Mouse (Mus musculus) spleen, adult 18-20 months (tissue): ENCODE results near the gene Psma6.
"Not testable (repeated sequence)": the region's sequence is repeated elsewhere in the genome, so short reads cannot be mapped to it uniquely, and the experiment has no call there.

ENCODE experiments used
- DNase-seq, 2 experiments: peaks; one replicate each; pipeline ENCODE4 v3.0.0; 2022; ENCODE audit warnings: mixed read lengths in 2 of 2

Gene Psma6

DNA sequence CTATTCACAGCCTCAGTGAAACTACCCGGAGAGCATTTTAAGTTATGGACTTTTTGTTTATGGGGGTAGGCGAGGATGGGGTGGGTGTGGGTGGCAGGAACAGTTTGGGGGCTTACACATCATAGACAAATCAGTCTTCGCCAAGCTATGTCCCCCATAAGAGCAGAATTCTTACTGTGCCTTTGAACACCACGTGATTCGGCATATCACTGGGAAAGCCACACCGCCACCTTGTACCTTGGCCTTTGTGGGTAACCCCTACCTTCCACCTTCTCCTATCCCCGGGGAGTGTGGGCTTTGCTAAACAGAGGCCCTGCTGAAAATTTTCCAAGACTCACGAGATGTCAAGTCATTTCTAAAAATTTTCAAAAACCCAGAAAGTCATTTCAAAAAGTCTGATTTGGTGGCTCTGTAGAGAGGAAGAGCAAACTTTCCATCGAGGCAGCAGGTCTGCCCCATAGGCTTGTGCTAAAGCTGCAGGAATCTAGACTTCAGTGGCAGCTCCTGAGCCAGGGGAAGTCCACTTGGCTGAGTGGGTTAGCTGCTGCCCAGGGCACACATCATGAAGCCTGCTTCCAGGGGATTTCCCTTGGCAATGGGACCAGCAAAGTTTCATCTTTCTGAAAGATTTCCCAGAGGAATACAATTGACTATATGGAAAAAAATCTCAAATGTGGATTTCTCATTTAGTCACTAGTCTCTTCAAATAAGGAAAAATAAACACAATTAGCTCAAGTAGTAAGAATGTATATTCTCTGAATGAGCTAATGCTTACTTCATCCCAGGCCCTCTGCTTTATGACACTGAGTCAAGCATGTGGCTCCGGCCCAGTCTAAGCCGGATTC, 8.9 kb downstream of the Psma6 start:
- no peak for DNase-seq

- DNase-seq = not testable (repeated sequence)
These were observed 11.6 kb downstream of the Psma6 start for GRCm38 (mm10) chr12:55395601-55396000.

DNA sequence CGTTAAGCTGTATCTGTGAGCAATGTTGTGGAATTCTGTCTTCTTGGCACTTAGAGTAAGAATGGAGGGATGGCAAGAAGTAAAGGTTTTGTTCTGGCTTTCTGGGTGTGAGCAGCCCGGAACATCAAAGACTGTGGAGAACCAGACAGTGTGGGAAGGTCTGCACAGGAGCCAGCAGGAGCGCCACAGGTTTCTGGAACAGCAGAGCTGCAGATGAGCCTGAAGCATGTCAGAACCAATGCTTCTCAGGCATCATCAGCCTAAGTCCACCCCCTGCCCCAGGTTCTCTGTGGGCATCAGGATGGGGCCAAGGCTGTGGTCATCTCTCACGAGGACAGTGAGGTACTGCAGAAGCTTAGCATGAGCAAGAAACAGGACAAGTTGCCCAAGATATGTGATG, 12.5 kb downstream of the Psma6 start:
- DNase-seq = no peak

- DNase-seq = no peak
These were observed 13.7 kb downstream of the Psma6 start for GRCm38 (mm10) chr12:55397544-55398239.

GRCm38 (mm10) chr12:55398240-55399127, 14.5 kb downstream of the Psma6 start:
- DNase-seq = peak; percentile 82 to 88

GRCm38 (mm10) chr12:55399128-55399677, 15.2 kb downstream of the Psma6 start:
- DNase-seq = no peak

GRCm38 (mm10) chr12:55407888-55408287, 23.9 kb downstream of the Psma6 start:
- DNase-seq = no peak

GRCm38 (mm10) chr12:55415255-55415654, 31.2 kb downstream of the Psma6 start:
- DNase-seq = no peak

GRCm38 (mm10) chr12:55415762-55416161, 31.7 kb downstream of the Psma6 start:
- DNase-seq = no peak

DNA sequence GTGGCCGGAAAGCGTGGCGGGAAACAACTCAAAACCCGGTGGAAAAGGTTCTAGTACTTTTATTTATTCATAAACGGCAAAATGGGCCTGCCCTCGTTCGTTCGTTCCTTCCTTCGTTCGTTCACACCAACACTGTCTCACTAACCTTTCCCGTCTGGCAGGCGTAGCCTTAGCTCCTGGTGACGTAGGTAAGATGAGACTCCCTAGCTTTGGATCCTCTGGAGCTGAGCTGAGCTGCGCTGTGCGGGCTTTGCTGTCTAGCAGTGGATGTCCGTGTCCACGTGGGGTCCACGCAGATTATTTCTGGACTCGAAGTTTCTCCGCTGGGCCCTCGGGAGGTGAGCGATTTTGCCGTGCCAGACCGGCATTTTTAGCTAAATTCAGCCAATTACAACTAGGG, 36.2 kb downstream of the Psma6 start:
- DNase-seq = no peak

- no peak for DNase-seq
These were observed 38.0 kb downstream of the Psma6 start for GRCm38 (mm10) chr12:55422057-55422456.

- no peak for DNase-seq
These were observed 42.3 kb downstream of the Psma6 start for GRCm38 (mm10) chr12:55426300-55426699.

- no peak for DNase-seq
These were observed 45.2 kb downstream of the Psma6 start for GRCm38 (mm10) chr12:55429201-55429600.

DNA sequence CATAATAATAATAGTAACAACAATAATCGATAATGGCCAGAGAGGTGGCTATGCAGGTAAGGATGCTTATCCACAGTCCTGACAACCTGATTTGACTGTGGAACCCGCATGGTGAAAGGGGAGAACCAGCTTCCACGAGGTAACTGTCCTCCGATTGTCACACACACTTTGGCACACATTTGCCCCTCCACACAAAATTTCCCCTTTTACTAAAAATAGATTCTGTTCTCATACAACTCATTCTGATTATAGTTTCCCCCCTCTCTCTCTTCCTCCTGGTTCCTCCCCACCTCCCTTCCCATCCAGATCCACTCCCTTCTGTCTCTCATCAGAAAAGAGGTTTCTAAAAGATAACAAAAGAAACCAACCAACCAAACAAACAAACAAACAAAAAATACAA, 45.9 kb downstream of the Psma6 start:
- no peak for DNase-seq

DNA sequence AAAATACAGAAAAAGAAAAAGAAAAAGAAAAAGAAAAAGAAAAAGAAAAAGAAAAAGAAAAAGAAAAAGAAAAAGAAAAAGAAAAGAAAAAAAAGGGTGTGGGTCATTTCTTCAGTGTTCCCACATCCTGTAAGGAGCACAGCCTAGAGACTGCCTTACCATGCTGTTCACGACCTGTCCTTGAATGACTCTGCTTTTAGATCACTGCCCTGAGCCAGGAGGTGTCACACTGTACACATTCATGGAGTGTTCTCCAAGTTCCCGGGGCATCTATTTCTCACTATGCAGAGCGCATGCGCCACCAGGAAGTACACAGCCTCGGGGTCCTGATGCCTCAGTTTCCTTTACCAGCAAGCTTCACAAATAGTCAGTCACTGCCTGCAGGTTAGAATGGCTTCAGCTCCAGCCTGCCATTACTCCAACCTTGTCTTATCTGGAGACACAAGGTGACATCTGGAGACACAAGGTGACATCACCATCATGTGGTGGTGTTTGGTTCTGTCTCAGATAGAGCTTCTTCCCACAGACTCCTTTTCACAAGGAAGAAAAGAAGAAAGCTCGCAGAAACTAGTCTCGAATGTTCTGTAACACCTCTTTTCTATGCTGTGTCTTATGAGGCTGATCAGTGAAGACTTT, 48.4 kb downstream of the Psma6 start:
- DNase-seq = no peak

- DNase-seq = no peak
These were observed 48.9 kb downstream of the Psma6 start for GRCm38 (mm10) chr12:55432920-55433284.

DNA sequence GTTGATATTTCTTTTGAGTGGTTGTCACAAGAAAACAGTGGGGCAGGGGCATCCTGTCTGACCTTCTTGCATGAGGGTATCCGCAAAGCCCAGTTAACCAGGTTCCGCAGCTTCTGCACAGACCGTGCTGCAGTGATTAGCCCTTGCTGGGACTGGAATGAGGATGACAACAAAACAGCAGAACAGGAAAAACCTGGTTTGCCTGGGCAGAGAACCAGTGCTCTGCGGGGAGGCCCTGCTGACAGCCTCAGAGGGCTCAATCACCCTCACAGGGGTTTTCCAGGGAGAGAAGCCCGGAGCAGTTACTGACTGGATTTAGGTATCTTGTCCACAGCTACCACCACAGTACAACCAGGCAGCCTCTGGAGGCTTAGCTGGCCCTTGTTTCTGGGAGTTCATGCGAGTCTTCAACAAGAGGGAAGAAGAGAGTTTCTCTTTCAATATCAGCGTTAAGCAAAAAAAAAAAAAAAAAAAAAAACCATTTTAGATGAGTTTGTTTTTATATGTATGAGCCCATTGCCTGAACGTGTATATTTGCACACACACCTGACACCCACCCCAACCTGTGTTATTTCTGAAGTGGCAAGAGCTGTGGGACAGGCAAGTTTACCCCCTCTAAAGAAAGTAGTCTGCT, 49.9 kb downstream of the Psma6 start:
- DNase-seq = peak; percentile 22 to 52

DNA sequence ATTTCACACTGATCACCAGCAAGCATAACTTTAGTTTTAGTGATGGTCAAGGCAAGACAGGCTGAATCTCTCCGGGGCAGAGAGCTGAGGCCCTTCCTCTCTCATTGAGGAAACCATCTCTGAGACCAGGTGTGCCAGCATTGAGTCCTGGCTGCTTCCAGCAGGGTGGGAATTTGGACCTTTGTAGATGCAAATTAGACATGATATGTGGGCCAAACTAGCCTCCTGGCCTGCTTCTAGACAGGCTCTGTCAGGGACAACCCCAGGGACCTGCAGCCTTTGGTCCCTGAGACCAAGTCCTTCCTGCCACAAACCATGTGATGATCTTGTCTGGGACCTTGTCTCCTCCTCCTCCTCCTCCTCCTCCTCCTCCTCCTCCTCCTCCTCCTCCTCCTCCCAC, 51.1 kb downstream of the Psma6 start:
- DNase-seq = no peak

- no peak for DNase-seq
These were observed 53.3 kb downstream of the Psma6 start for GRCm38 (mm10) chr12:55437122-55437826.

- no peak for DNase-seq
These were observed 54.0 kb downstream of the Psma6 start for GRCm38 (mm10) chr12:55438058-55438457.

GRCm38 (mm10) chr12:55438611-55439137, 54.7 kb downstream of the Psma6 start:
- no peak for DNase-seq
